Mouse (Mus musculus): ENCODE measurements around the gene Ly9. TPM values are rescaled to one million over a fixed set of nuclear protein-coding genes. Genes with fewer than 3 reads are reported as not detected.

Gene Ly9
- total RNA-seq, 2 experiments from 2014 or later, result not detected

DNA sequence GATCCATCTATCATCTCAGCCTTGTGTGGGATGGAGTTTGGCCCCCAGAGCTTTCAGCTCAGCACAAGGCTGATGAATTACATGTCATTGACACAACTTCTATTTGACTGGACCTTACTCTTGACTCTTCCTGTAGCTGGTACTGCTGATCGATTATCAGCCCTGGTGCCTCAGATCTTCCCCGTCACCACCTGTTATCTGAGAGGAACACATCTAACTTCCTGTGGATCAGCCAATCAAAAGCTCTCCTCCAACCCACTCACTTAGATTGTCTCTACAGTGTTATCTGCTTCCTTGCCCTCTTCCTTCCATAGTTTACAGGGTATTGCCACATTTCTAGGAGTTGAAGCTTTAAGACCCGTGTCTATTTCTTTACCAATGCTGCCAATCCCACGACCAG, 41.3 kb downstream of the Ly9 start:
- intact Hi-C loops (cut with DNase I), result loop anchor here (2.0 to 10.0 kb wide), 3 partner anchors 64 to 201 kb away; partner anchors contain the start of genes Alyref2 and Klhdc9
- no peak for TF ChIP-seq CTCF (IDR thresholded peaks at IDR 0.05)
- Histone ChIP-seq H3K4me3 (no peak overlapping the region), H3K27ac (no peak overlapping the region)
- DNase-seq, result no peak

- intact Hi-C loops (cut with DNase I), result loop anchor here (10.0 kb wide), 1 partner anchor 199 kb away; the partner anchor contains the start of gene Klhdc9
- no peak overlapping the region for H3K4me3 ChIP-seq
- no peak overlapping the region for H3K27ac ChIP-seq
- peak; percentile 57 for TF ChIP-seq CTCF (IDR thresholded peaks at IDR 0.05)
- DNase-seq, result no peak
These were observed 43.0 kb downstream of the Ly9 start for GRCm38 (mm10) chr1:171564247-171564646.

- intact Hi-C loops (cut with DNase I), result loop anchor here (10.0 kb wide), 1 partner anchor 198 kb away; the partner anchor contains the start of gene Klhdc9
- H3K4me3 ChIP-seq, result no peak overlapping the region
- no peak for DNase-seq
- no peak overlapping the region for H3K27ac ChIP-seq
- TF ChIP-seq CTCF (IDR thresholded peaks at IDR 0.05), result no peak
These were observed 44.2 kb downstream of the Ly9 start for GRCm38 (mm10) chr1:171563042-171563441.

- Histone ChIP-seq H3K4me3 (no peak overlapping the region), H3K27ac (no peak overlapping the region)
- no peak for DNase-seq
- TF ChIP-seq CTCF (IDR thresholded peaks at IDR 0.05), result no peak
- intact Hi-C loops (cut with DNase I), result loop anchor here (10.0 kb wide), 1 partner anchor 197 kb away; the partner anchor contains the start of gene Klhdc9
These were observed 45.5 kb downstream of the Ly9 start for GRCm38 (mm10) chr1:171561639-171562225.

DNA sequence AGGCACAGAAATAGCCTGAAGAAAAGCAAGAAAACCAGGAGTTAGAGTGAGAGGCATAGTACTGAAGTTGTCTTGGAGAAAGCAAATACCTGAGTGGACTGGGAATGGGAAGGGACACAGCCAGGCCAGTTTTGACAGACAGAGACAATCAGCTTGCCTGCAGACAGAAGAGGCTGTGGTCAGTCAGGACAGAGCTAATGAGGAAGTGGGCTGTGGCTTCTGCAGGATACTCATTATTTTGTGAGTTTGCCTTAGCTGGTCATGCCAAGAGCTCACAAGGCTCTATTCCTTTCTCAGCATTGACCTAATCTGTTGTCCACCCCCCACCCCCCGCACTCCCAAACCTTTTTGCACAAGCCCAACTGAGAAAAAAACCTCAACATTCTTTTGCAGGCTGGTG, 46.0 kb downstream of the Ly9 start:
- no peak overlapping the region for H3K4me3 ChIP-seq
- intact Hi-C loops (cut with DNase I), result loop anchor here (10.0 kb wide), 1 partner anchor 196 kb away; the partner anchor contains the start of gene Klhdc9
- TF ChIP-seq CTCF (IDR thresholded peaks at IDR 0.05), result no peak
- no peak for DNase-seq
- H3K27ac ChIP-seq, result no peak overlapping the region

DNA sequence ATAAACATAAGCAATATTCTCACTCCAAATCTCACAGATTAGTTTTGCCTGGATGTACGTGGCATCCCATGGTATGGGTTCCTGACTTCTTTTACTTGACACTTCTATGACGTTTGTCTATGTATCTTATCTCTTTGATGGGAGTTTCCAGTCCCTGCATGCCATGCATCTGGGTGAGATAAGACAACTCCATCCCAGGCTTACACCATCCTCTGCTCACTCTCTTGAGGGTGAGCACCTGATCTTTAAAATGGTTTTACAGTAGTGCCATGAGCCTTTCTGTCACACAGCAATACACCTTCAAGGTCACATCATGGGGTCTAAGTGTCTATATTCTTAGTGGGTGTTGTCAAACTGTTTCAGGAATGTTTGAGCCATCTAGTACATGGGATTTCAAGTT, 46.9 kb downstream of the Ly9 start:
- no peak for TF ChIP-seq CTCF (IDR thresholded peaks at IDR 0.05)
- no peak for DNase-seq
- intact Hi-C loops (cut with DNase I), result loop anchor here (10.0 kb wide), 1 partner anchor 195 kb away; the partner anchor contains the start of gene Klhdc9
- Histone ChIP-seq H3K27ac (no peak overlapping the region), H3K4me3 (no peak overlapping the region)

GRCm38 (mm10) chr1:171558898-171559297, 48.3 kb downstream of the Ly9 start, which contains the start of gene Cd244a:
Cd244a (plus strand) TSS chr1:171559193.
- no peak for TF ChIP-seq CTCF (IDR thresholded peaks at IDR 0.05)
- H3K4me3 ChIP-seq, result no peak within 1 kb of the TSS
- intact Hi-C loops (cut with DNase I), result no loop called here

DNA sequence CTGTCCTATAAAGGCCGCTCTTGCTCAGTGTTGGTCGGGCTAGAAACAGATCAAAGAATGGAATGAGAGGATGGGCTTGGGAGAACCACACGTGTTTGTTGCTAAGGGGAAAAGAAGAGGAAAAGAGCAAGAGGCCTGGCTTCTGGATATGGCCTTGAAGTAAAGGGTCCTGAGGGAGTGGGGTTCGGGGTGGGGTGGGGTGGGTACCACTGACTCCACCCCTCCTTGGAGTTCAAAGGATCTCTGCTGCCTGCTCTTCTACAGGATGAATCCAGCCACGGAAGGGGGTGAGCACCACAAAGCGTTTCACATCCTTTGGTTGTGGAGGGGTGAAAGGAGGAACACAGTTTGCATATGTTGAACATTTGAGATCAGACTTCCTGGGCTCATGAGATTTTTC, 48.8 kb downstream of the Ly9 start:
- no peak overlapping the region for H3K4me3 ChIP-seq
- intact Hi-C loops (cut with DNase I), result no loop called here
- H3K27ac ChIP-seq, result no peak overlapping the region
- no peak for DNase-seq
- no peak for TF ChIP-seq CTCF (IDR thresholded peaks at IDR 0.05)

More at GRCm38 (mm10) chr1:171558898-171559297, 48.3 kb downstream of the Ly9 start, which contains the start of gene Cd244a:
- H3K27ac ChIP-seq, result no peak within 1 kb of the TSS
- no peak for DNase-seq

DNA sequence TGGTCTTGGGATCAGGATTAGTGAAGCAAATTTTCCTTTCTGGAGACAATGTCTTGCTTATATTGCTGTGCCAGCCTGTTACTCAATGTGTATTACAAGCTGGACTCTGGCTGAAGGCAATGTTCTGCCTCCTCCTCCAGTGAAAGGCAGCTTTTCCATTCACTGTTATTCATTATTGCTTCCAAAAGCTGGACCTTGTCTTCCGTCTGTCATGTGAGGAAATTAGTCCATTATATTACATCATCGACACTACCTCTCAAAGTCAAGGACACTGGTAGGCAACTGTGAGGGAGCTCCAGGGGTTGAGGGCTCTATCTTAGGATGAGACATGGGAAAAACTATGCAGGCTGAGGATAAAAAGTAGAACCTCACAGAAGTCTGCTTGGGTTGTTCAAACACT, 50.8 kb downstream of the Ly9 start:
- no peak overlapping the region for H3K4me3 ChIP-seq
- intact Hi-C loops (cut with DNase I), result no loop called here
- DNase-seq, result no peak
- no peak overlapping the region for H3K27ac ChIP-seq
- TF ChIP-seq CTCF (IDR thresholded peaks at IDR 0.05), result no peak

GRCm38 (mm10) chr1:171553359-171554341, 53.6 kb downstream of the Ly9 start:
- Histone ChIP-seq H3K27ac (no peak overlapping the region), H3K4me3 (no peak overlapping the region)
- no peak for DNase-seq
- intact Hi-C loops (cut with DNase I), result no loop called here
- no peak for TF ChIP-seq CTCF (IDR thresholded peaks at IDR 0.05)

- no peak for TF ChIP-seq CTCF (IDR thresholded peaks at IDR 0.05)
- intact Hi-C loops (cut with DNase I), result no loop called here
- H3K4me3 ChIP-seq, result no peak overlapping the region
- no peak overlapping the region for H3K27ac ChIP-seq
- no peak for DNase-seq
These were observed 55.0 kb downstream of the Ly9 start for GRCm38 (mm10) chr1:171552230-171552629.

- DNase-seq, result no peak
- H3K4me3 ChIP-seq, result no peak overlapping the region
- intact Hi-C loops (cut with DNase I), result no loop called here
- H3K27ac ChIP-seq, result no peak overlapping the region
- no peak for TF ChIP-seq CTCF (IDR thresholded peaks at IDR 0.05)
These were observed 55.9 kb downstream of the Ly9 start for GRCm38 (mm10) chr1:171551326-171551725.

- intact Hi-C loops (cut with DNase I), result no loop called here
- Histone ChIP-seq H3K4me3 (no peak overlapping the region), H3K27ac (no peak overlapping the region)
- TF ChIP-seq CTCF (IDR thresholded peaks at IDR 0.05), result no peak
- no peak for DNase-seq
These were observed 66.5 kb downstream of the Ly9 start for GRCm38 (mm10) chr1:171540694-171541093.

Small RNA genes lying within 50 kb of the gene (microRNA-seq; reads per million reads assigned to microRNA genes)
- not detected for gene Mir7683

Other genes with a start within 250 kb of the Ly9 start
- not detected for gene Klhdc9, start 246.6 kb downstream of the Ly9 start, total RNA-seq (2021)
- gene Nectin4, start 237.3 kb downstream of the Ly9 start, total RNA-seq (2021), result under 1 TPM in 1 of 2 experiments, not detected in 1; 0.06 TPM
- under 1 TPM; 0.38 to 0.73 TPM for gene Arhgap30, start 218.5 kb downstream of the Ly9 start, total RNA-seq (2021)
- 10 to 100 TPM; 29.9 to 36.8 TPM for gene Usf1, start 196.1 kb downstream of the Ly9 start, total RNA-seq (2021)
- under 1 TPM; 0.84 to 0.92 TPM for gene Tstd1, start 188.5 kb downstream of the Ly9 start, total RNA-seq (2021)
- gene F11r, start 169.9 kb downstream of the Ly9 start, total RNA-seq (2021), result 1 to 10 TPM; 4.2 to 6.0 TPM
- gene Alyref2, start 103.9 kb downstream of the Ly9 start, total RNA-seq (2021), result 1 to 10 TPM; 1.3 to 1.7 TPM
- gene Itln1, start 72.1 kb downstream of the Ly9 start, total RNA-seq (2021), result not detected
- gene Cd244a, start 48.2 kb downstream of the Ly9 start, total RNA-seq (2021), result under 1 TPM; 0.10 to 0.11 TPM
- gene Slamf7, start 45.6 kb upstream of the Ly9 start, total RNA-seq (2021), result under 1 TPM in 1 of 2 experiments, not detected in 1; 0.18 TPM
- under 1 TPM; 0.41 to 0.89 TPM for gene Cd48, start 74.6 kb upstream of the Ly9 start, total RNA-seq (2021)
- gene Slamf1, start 159.7 kb upstream of the Ly9 start, total RNA-seq (2021), result not detected
- under 1 TPM; 0.28 to 0.70 TPM for gene Cd84, start 232.3 kb upstream of the Ly9 start, total RNA-seq (2021)

All from gastrocnemius, adult 2 months (tissue).